Mouse (Mus musculus): ENCODE data around the gene Tmem108. TPM values are rescaled to one million over a fixed set of nuclear protein-coding genes. Genes with fewer than 3 reads are reported as not detected.

Tmem108 gene
- 0.43 and 0.47 TPM in 2 replicates for total RNA-seq (2023)

GRCm38 (mm10) chr9:103761647-103762084, at the start of gene Tmem108:
Tmem108 (minus strand) TSS chr9:103761837.

DNA sequence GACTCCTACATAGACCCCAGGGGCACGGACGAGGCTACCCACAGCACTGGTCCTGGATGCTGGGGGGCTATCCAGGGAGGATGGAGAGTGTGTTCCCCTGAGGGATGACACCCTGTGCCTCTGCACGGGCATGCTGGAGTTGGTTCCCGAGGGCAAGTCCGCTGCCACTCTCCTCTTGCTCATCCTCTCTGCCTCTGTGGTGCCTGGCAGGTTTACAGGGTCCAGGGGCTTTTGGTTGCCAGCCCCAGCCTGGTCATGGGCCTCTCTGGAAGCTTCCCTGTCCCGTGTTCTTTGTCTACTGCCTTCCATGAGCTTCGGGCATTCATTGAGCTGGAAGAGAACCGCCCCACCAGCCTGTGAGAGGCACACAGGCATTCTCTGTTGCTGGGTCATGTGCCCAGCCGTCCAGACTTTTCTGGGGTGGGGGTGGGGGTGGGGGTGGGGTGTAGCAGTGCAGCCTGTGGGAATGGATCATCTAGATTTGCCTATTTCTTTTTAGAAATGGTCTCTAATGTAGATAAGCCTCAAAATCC, 281.5 kb downstream of the Tmem108 start, which contains the start of gene Bfsp2:
Gene Bfsp2 (minus strand): TSS at position 377 of the 533 bp plus-strand sequence.

Other genes with a start within 250 kb of the Tmem108 start
- 2.2 and 2.5 TPM in 2 replicates for gene Nphp3, start 240.7 kb upstream of the Tmem108 start, total RNA-seq (2023)